Mouse (Mus musculus) liver, adult 2 months (tissue): ENCODE measurements around the gene Celf1. TPM values are rescaled to one million over a fixed set of nuclear protein-coding genes. Genes with fewer than 3 reads are reported as not detected.

Source experiments
- DNase-seq: peaks from one replicate; pipeline ENCODE4 v3.0.0-alpha.2; 2011; ENCODE audit warnings: low read depth, low spot score; ENCODE audit errors: extremely low read depth
- H3K27ac ChIP-seq: fragments of 200-500 bp; replicated peaks from 2 replicates; pipeline ENCODE4 v1.5.1; 2012; ENCODE audit warnings: low read depth, mild to moderate bottlenecking, control low read depth, inconsistent platforms, low read length; ENCODE audit not compliant: insufficient read depth
- H3K27me3 ChIP-seq: fragments of 200-500 bp; 2 replicates; pipeline ENCODE4 v1.6.1; 2012; ENCODE audit warnings: mild to moderate bottlenecking, moderate library complexity, low read length, inconsistent platforms; ENCODE audit not compliant: control insufficient read depth, insufficient read depth
- H3K36me3 ChIP-seq: fragments of 200-500 bp; 2 replicates; pipeline ENCODE4 v1.6.1; 2012; ENCODE audit warnings: low read length, inconsistent platforms; ENCODE audit not compliant: control insufficient read depth, insufficient read depth
- H3K4me1 ChIP-seq: fragments of 200-500 bp; 2 replicates; pipeline ENCODE4 v1.6.1; 2011; ENCODE audit warnings: low read length; ENCODE audit not compliant: control insufficient read depth, insufficient read depth
- H3K4me3 ChIP-seq: fragments of 200-500 bp; 2 replicates; pipeline ENCODE4 v1.5.1; 2011; ENCODE audit warnings: low read depth, mild to moderate bottlenecking, control low read depth, low read length, moderate library complexity; ENCODE audit not compliant: insufficient read depth
- H3K79me2 ChIP-seq: fragments of 200-500 bp; 2 replicates; pipeline ENCODE4 v1.6.1; 2012; ENCODE audit warnings: inconsistent platforms, mild to moderate bottlenecking, low read length, moderate library complexity; ENCODE audit not compliant: control insufficient read depth, insufficient read depth
- H3K9ac ChIP-seq: fragments of 200-500 bp; 2 replicates; pipeline ENCODE4 v1.6.1; 2012; ENCODE audit warnings: low read depth, mild to moderate bottlenecking, control low read depth, inconsistent platforms, low read length
- CTCF ChIP-seq: fragments of 200-500 bp; IDR thresholded peaks from 2 replicates; pipeline ENCODE4 v1.5.1; 2011; ENCODE audit warnings: low read depth, low read length, control low read depth
- POLR2A ChIP-seq: fragments of 200-500 bp; IDR thresholded peaks from 2 replicates; pipeline ENCODE4 v1.6.1; 2011; ENCODE audit warnings: low read length, control low read depth; ENCODE audit not compliant: insufficient read depth; ENCODE audit errors: extremely low read depth
- WGBS: fragments of 180-500 bp; shearing (Covaris S2); methylation state at CpG from one replicate; pipeline ENCODE4 v1.1.7; 2018; 5-methylcytosine and 5-hydroxymethylcytosine counted together
- polyA plus RNA-seq: library from polyadenylated mRNA; depleted of rRNA; stranded (reverse); fragments of >200 nt; gene quantifications from 2 replicates; pipeline ENCODE4 v1.2.3, GENCODE M21; 2012
- total RNA-seq: library from RNA; depleted of rRNA; stranded (reverse); fragments of >200 nt; gene quantifications from 2 replicates; pipeline ENCODE4 v1.2.3, GENCODE M21; 2014

Celf1 gene
- total and polyA plus RNA-seq, 2 experiments = 30.5 to 39.5 TPM

GRCm38 (mm10) chr2:90931829-90932228, 8.4 kb upstream of the Celf1 start:
- Histone ChIP-seq H3K27me3 (no peaks in the 10 kb centered on the region), H3K36me3 (no peaks in the 10 kb centered on the region), H3K4me1 (peaks cover 27% of the 10 kb centered on the region), H3K79me2 (peaks cover 4% of the 10 kb centered on the region; the same call in 1 of the 2 replicates), H3K9ac (peak overlapping the region; percentile 53; the same call in 1 of the 2 replicates), H3K4me3 (no peak overlapping the region; the same call in 1 of the 2 replicates), H3K27ac (peak overlapping the region; percentile 98)
- WGBS = 13% methylated on average over 8 of the region's 8 CpGs
- peak; percentile 97 for DNase-seq
- no peak for TF ChIP-seq CTCF
- 0 out of 2 replicates have a peak, but pooled peaks have one; percentile 5 for TF ChIP-seq POLR2A

DNA sequence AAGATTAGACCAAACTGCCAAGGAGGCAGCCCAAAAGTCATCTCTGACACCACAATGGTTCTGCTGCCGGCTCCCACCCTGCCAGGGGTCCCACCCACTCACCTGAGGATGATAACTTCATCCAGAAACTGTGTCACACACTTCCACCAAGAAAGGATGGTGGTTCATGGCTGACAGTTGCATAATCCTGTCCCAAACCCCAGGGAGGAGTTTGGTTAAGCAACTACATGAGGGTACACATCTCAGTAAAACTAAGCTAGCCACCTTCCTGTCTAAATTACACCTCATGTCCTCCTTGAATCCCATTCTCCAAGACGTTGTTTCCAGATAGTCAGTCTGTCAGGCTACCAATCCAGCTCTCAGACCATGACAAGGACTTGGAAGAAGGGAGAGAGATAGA, 7.9 kb upstream of the Celf1 start:
- Histone ChIP-seq H3K27ac (peak overlapping the region; percentile 98), H3K4me1 (peaks cover 25% of the 10 kb centered on the region), H3K4me3 (no peak overlapping the region), H3K36me3 (no peaks in the 10 kb centered on the region), H3K79me2 (peaks cover 4% of the 10 kb centered on the region; the same call in 1 of the 2 replicates), H3K27me3 (no peaks in the 10 kb centered on the region), H3K9ac (peak overlapping the region; percentile 36; the same call in 1 of the 2 replicates)
- TF ChIP-seq POLR2A = 0 out of 2 replicates have a peak, but pooled peaks have one; percentile 1
- TF ChIP-seq CTCF = no peak
- DNase-seq = peak; percentile 72
- WGBS = 19% methylated on average over 2 of the region's 2 CpGs

- Histone ChIP-seq H3K9ac (no peak overlapping the region), H3K27me3 (no peaks in the 10 kb centered on the region), H3K4me3 (no peak overlapping the region), H3K79me2 (peaks cover 16% of the 10 kb centered on the region; the same call in 1 of the 2 replicates), H3K27ac (no peak overlapping the region), H3K4me1 (peaks cover 12% of the 10 kb centered on the region; the same call in 1 of the 2 replicates), H3K36me3 (no peaks in the 10 kb centered on the region)
- DNase-seq = no peak
- WGBS = 75% methylated on average over 3 of the region's 3 CpGs
- no peak for TF ChIP-seq CTCF
- no peak for TF ChIP-seq POLR2A
Measured at GRCm38 (mm10) chr2:90938362-90938761, 1.8 kb upstream of the Celf1 start.

GRCm38 (mm10) chr2:90939750-90940149, 432 bp upstream of the Celf1 start:
- H3K27ac ChIP-seq = no peak overlapping the region
- no peak for TF ChIP-seq POLR2A
- TF ChIP-seq CTCF = no peak

DNA sequence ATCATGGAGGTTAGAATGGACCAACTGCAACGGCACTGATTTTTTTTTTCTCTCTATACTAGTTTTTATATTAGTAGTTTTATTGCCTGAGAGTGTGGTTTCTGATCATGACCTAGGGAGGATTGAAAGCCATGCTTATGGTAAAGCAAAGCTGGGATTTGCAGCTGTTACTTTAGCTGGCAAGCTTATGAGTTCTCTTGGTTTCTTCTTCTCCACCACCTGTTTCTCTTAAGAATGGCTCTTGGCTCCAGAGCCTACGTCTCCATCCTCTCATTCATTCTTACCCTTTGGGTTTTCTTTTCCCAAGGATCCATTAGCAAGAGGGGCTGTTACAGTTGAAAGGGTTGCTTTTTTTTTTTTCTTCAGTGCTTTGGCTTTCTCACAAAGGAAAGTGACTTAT, 1.6 kb downstream of the Celf1 start:
- Histone ChIP-seq H3K9ac (no peak overlapping the region), H3K27me3 (no peaks in the 10 kb centered on the region), H3K79me2 (peaks cover 27% of the 10 kb centered on the region; the same call in 1 of the 2 replicates), H3K36me3 (no peaks in the 10 kb centered on the region), H3K4me1 (peaks cover 31% of the 10 kb centered on the region), H3K27ac (no peak overlapping the region), H3K4me3 (peak overlapping the region; percentile 74; the same call in 1 of the 2 replicates)
- no peak for TF ChIP-seq CTCF
- WGBS = 42% methylated on average over 2 of the region's 2 CpGs
- DNase-seq = no peak

More at GRCm38 (mm10) chr2:90939750-90940149, 432 bp upstream of the Celf1 start:
- Histone ChIP-seq H3K36me3 (no peaks in the 10 kb centered on the region), H3K9ac (peak overlapping the region; percentile 34; the same call in 1 of the 2 replicates), H3K79me2 (peaks cover 27% of the 10 kb centered on the region; the same call in 1 of the 2 replicates), H3K4me1 (peaks cover 22% of the 10 kb centered on the region), H3K4me3 (peak overlapping the region; percentile 57; the same call in 1 of the 2 replicates), H3K27me3 (no peaks in the 10 kb centered on the region)
- WGBS = 39% methylated on average over 8 of the region's 8 CpGs
- no peak for DNase-seq

DNA sequence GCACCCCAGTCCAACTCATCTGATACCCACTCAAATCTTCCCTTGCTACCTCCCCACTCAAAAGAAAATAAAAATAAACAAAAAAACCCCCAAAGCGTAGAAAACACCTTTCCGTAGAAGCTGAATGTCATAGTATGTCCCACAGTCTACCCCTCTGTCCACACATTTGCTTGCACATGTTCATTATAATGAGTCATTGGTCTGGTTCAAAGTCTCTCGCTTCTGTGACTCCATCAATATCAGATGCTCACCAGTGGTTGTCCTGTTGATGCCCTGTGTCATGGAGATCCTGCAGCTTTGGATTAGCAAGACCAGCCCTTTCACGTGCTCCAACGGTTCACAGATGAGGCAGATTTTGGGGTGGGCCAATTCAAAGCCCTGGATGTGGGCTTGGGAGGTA, 10.0 kb downstream of the Celf1 start:
- Histone ChIP-seq H3K4me1 (peaks cover 34% of the 10 kb centered on the region), H3K79me2 (peaks cover 40% of the 10 kb centered on the region), H3K4me3 (no peak overlapping the region), H3K27ac (peak overlapping the region; percentile 37), H3K27me3 (no peaks in the 10 kb centered on the region), H3K36me3 (0 out of 2 replicates have a peak, but pooled peaks cover 2% of the 10 kb centered on the region), H3K9ac (no peak overlapping the region)
- WGBS = 41% methylated on average over 5 of the region's 5 CpGs
- peak; percentile 61 for DNase-seq
- TF ChIP-seq POLR2A = no peak
- TF ChIP-seq CTCF = no peak
